Mouse (Mus musculus) MEL (cell line): ENCODE results near the gene Kif3b.

Experiments
- CHD1 ChIP-seq: IDR thresholded peaks from 2 replicates; pipeline ENCODE4 v1.6.1; 2012; ENCODE audit warnings: low read depth, mild to moderate bottlenecking, inconsistent platforms, low read length, improper control_type of control experiment
- MXI1 ChIP-seq: IDR thresholded peaks from 2 replicates; pipeline ENCODE4 v1.6.1; 2011; ENCODE audit warnings: mild to moderate bottlenecking, low read depth, low read length, improper control_type of control experiment

GRCm38 (mm10) chr2:153276440-153276839 is 14.8 kb upstream of the Kif3b start:
- no peak for TF ChIP-seq CHD1
- TF ChIP-seq MXI1: no peak
